Mouse (Mus musculus): ENCODE measurements around the gene Tnfrsf21.
A peak's percentile ranks its signal among the peaks of the same experiment; 100 is the strongest.

The Tnfrsf21 gene

GRCm38 (mm10) chr17:43016371-43017331, at the start of gene Tnfrsf21:
TSS of gene Tnfrsf21 (plus strand) at chr17:43016555.
- peak; percentile 82 to 91 for DNase-seq (ENCODE audit: inconsistent age in 2 of 2, low spot score in 1 of 2)

GRCm38 (mm10) chr17:42968174-42968573, 48.2 kb upstream of the Tnfrsf21 start:
- no peak for DNase-seq (ENCODE audit: inconsistent age in 2 of 2, low spot score in 1 of 2)

GRCm38 (mm10) chr17:42975312-42975996, 40.9 kb upstream of the Tnfrsf21 start:
- DNase-seq (ENCODE audit: inconsistent age in 2 of 2, low spot score in 1 of 2), result peak in 1 of 2 experiments; percentile 31

- no peak for DNase-seq (ENCODE audit: inconsistent age in 2 of 2, low spot score in 1 of 2)
These were observed 38.6 kb upstream of the Tnfrsf21 start for GRCm38 (mm10) chr17:42977766-42978165.

- DNase-seq (ENCODE audit: inconsistent age in 2 of 2, low spot score in 1 of 2), result no peak
These were observed 38.0 kb upstream of the Tnfrsf21 start for GRCm38 (mm10) chr17:42978345-42978744.

- DNase-seq (ENCODE audit: inconsistent age in 2 of 2, low spot score in 1 of 2), result no peak
These were observed 34.5 kb upstream of the Tnfrsf21 start for GRCm38 (mm10) chr17:42981806-42982205.

GRCm38 (mm10) chr17:42982568-42982967, 33.8 kb upstream of the Tnfrsf21 start:
- no peak for DNase-seq (ENCODE audit: inconsistent age in 2 of 2, low spot score in 1 of 2)

GRCm38 (mm10) chr17:42985837-42986589, 30.3 kb upstream of the Tnfrsf21 start:
- peak in 1 of 2 experiments; percentile 32 for DNase-seq (ENCODE audit: inconsistent age in 2 of 2, low spot score in 1 of 2)

GRCm38 (mm10) chr17:42987692-42988091, 28.7 kb upstream of the Tnfrsf21 start:
- DNase-seq (ENCODE audit: inconsistent age in 2 of 2, low spot score in 1 of 2), result peak; percentile 7 to 53

GRCm38 (mm10) chr17:42989981-42990380, 26.4 kb upstream of the Tnfrsf21 start:
- DNase-seq (ENCODE audit: inconsistent age in 2 of 2, low spot score in 1 of 2), result peak in 1 of 2 experiments; percentile 7

GRCm38 (mm10) chr17:42991112-42991511, 25.2 kb upstream of the Tnfrsf21 start:
- no peak for DNase-seq (ENCODE audit: inconsistent age in 2 of 2, low spot score in 1 of 2)

- no peak for DNase-seq (ENCODE audit: inconsistent age in 2 of 2, low spot score in 1 of 2)
These were observed 16.8 kb upstream of the Tnfrsf21 start for GRCm38 (mm10) chr17:42999446-42999977.

GRCm38 (mm10) chr17:43000598-43000997, 15.8 kb upstream of the Tnfrsf21 start:
- no peak for DNase-seq (ENCODE audit: inconsistent age in 2 of 2, low spot score in 1 of 2)

- DNase-seq (ENCODE audit: inconsistent age in 2 of 2, low spot score in 1 of 2), result peak; percentile 28 to 69
These were observed 3.6 kb upstream of the Tnfrsf21 start for GRCm38 (mm10) chr17:43012718-43013117.

GRCm38 (mm10) chr17:43017341-43018052, 1.1 kb downstream of the Tnfrsf21 start:
- peak; percentile 16 to 56 for DNase-seq (ENCODE audit: inconsistent age in 2 of 2, low spot score in 1 of 2)

GRCm38 (mm10) chr17:43018071-43018470, 1.7 kb downstream of the Tnfrsf21 start:
- DNase-seq (ENCODE audit: inconsistent age in 2 of 2, low spot score in 1 of 2), result no peak

- DNase-seq (ENCODE audit: inconsistent age in 2 of 2, low spot score in 1 of 2), result no peak
These were observed 3.3 kb downstream of the Tnfrsf21 start for GRCm38 (mm10) chr17:43019660-43020059.

- no peak for DNase-seq (ENCODE audit: inconsistent age in 2 of 2, low spot score in 1 of 2)
These were observed 4.7 kb downstream of the Tnfrsf21 start for GRCm38 (mm10) chr17:43021017-43021416.

- no peak for DNase-seq (ENCODE audit: inconsistent age in 2 of 2, low spot score in 1 of 2)
These were observed 5.7 kb downstream of the Tnfrsf21 start for GRCm38 (mm10) chr17:43022056-43022455.

GRCm38 (mm10) chr17:43023637-43024217, 7.4 kb downstream of the Tnfrsf21 start:
- DNase-seq (ENCODE audit: inconsistent age in 2 of 2, low spot score in 1 of 2), result no peak
